Mouse (Mus musculus): ENCODE data around the gene Mfsd9. TPM values are rescaled to one million over a fixed set of nuclear protein-coding genes. Genes with fewer than 3 reads are reported as not detected.

Mfsd9 gene
- polyA plus RNA-seq (2015; fragmentation: Illumina TruSeq; extraction: RNeasy Lipid Tissue Mini Kit (QIAGEN cat#74804); ENCODE audit: insufficient read depth, low read depth, low replicate concordance): 0.26 TPM

GRCm38 (mm10) chr1:40790324-40791141 is at the start of gene Mfsd9:
Gene Mfsd9, minus strand, starts transcription at chr1:40790687.

GRCm38 (mm10) chr1:40805351-40805750 is 14.9 kb upstream of the Mfsd9 start, which contains the start of gene Tmem182:
Gene Tmem182, plus strand, starts transcription at chr1:40805601.

Other genes with a start within 250 kb of the Mfsd9 start
- gene Slc9a4, start 210.6 kb downstream of the Mfsd9 start, polyA plus RNA-seq (2015; fragmentation: Illumina TruSeq; extraction: RNeasy Lipid Tissue Mini Kit (QIAGEN cat#74804); ENCODE audit: insufficient read depth, low read depth, low replicate concordance): not detected
- not detected for gene Slc9a2, start 110.1 kb downstream of the Mfsd9 start, polyA plus RNA-seq (2015; fragmentation: Illumina TruSeq; extraction: RNeasy Lipid Tissue Mini Kit (QIAGEN cat#74804); ENCODE audit: insufficient read depth, low read depth, low replicate concordance)
- gene Tmem182, start 14.9 kb upstream of the Mfsd9 start, polyA plus RNA-seq (2015; fragmentation: Illumina TruSeq; extraction: RNeasy Lipid Tissue Mini Kit (QIAGEN cat#74804); ENCODE audit: insufficient read depth, low read depth, low replicate concordance): not detected